Mouse (Mus musculus): ENCODE results near the gene Ubl5. TPM values are rescaled to one million over a fixed set of nuclear protein-coding genes. Genes with fewer than 3 reads are reported as not detected.

Gene Ubl5
- total and polyA plus RNA-seq, 3 experiments = 233 to 362 (median 269) TPM

GRCm38 (mm10) chr9:20644360-20645081 is 1.8 kb downstream of the Ubl5 start, which contains the start of gene Fbxl12:
Fbxl12 (minus strand) TSS chr9:20644767.
- TF ChIP-seq CTCF (IDR thresholded peaks at IDR 0.05) = no peak
- peak; percentile 93 for TF ChIP-seq POLR2A (IDR thresholded peaks at IDR 0.05; ENCODE audit: insufficient read depth, low read depth, low read length)
- Histone ChIP-seq H3K27ac (peak within 1 kb of the TSS; percentile 92), H3K4me1 (ENCODE audit: control insufficient read depth, insufficient read depth, low read length) (peaks cover 5% of the 10 kb centered on the region), H3K4me3 (peak within 1 kb of the TSS; percentile 99), H3K9ac (ENCODE audit: low read depth, low read length) (peak within 1 kb of the TSS; percentile 84), H3K27me3 (ENCODE audit: control insufficient read depth, insufficient read depth, low read length) (no peaks in the 10 kb centered on the region), H3K79me2 (replicated peaks; ENCODE audit: control insufficient read depth, insufficient read depth, low read length) (peaks cover 3% of the 10 kb centered on the region), H3K36me3 (ENCODE audit: control insufficient read depth, insufficient read depth, low read length) (no peaks in the 10 kb centered on the region; the same call in 1 of the 2 replicates)
- intact Hi-C loops (cut with DNase I) = loop anchor here (10.0 kb wide), 2 partner anchors 120 to 150 kb away; partner anchors contain the start of genes Zfp266 and Zfp426
- DNase-seq = peak; percentile 85
- under 1% methylated on average over 43 of the region's 43 CpGs for WGBS

- Histone ChIP-seq H3K4me1 (ENCODE audit: control insufficient read depth, insufficient read depth, low read length) (peaks cover 5% of the 10 kb centered on the region), H3K79me2 (replicated peaks; ENCODE audit: control insufficient read depth, insufficient read depth, low read length) (peaks cover 3% of the 10 kb centered on the region), H3K27me3 (ENCODE audit: control insufficient read depth, insufficient read depth, low read length) (no peaks in the 10 kb centered on the region), H3K9ac (ENCODE audit: low read depth, low read length) (peak overlapping the region; percentile 84), H3K36me3 (ENCODE audit: control insufficient read depth, insufficient read depth, low read length) (no peaks in the 10 kb centered on the region; the same call in 1 of the 2 replicates), H3K27ac (peak overlapping the region; percentile 92), H3K4me3 (peak overlapping the region; percentile 99)
- WGBS = 1% methylated on average over 17 of the region's 17 CpGs
- peak in 1 of 2 experiments; percentile 28 for DNase-seq
- intact Hi-C loops (cut with DNase I) = loop anchor here (10.0 kb wide), 2 partner anchors 120 to 150 kb away; partner anchors contain the start of genes Zfp266 and Zfp426
- TF ChIP-seq CTCF (IDR thresholded peaks at IDR 0.05) (no peak), EP300 (IDR thresholded peaks at IDR 0.05; ENCODE audit: insufficient read depth, low read depth, low read length) (no peak), POLR2A (IDR thresholded peaks at IDR 0.05; ENCODE audit: insufficient read depth, low read depth, low read length) (no peak)
Measured at GRCm38 (mm10) chr9:20645121-20645520, 2.4 kb downstream of the Ubl5 start.

GRCm38 (mm10) chr9:20651602-20652259 is 9.1 kb downstream of the Ubl5 start, which contains the start of gene Pin1:
Pin1 (plus strand) TSS chr9:20652095.
- Histone ChIP-seq H3K27me3 (ENCODE audit: control insufficient read depth, insufficient read depth, low read length) (no peaks in the 10 kb centered on the region), H3K79me2 (replicated peaks; ENCODE audit: control insufficient read depth, insufficient read depth, low read length) (peaks cover 3% of the 10 kb centered on the region; the same call in 1 of the 2 replicates), H3K36me3 (ENCODE audit: control insufficient read depth, insufficient read depth, low read length) (no peaks in the 10 kb centered on the region), H3K4me3 (peak within 1 kb of the TSS; percentile 76), H3K9ac (ENCODE audit: low read depth, low read length) (peak within 1 kb of the TSS; percentile 76), H3K4me1 (ENCODE audit: control insufficient read depth, insufficient read depth, low read length) (peaks cover 3% of the 10 kb centered on the region), H3K27ac (peak within 1 kb of the TSS; percentile 75)
- peak; percentile 97 to 99 for DNase-seq
- TF ChIP-seq EP300 (IDR thresholded peaks at IDR 0.05; ENCODE audit: insufficient read depth, low read depth, low read length) (peak; percentile 73), POLR2A (IDR thresholded peaks at IDR 0.05; ENCODE audit: insufficient read depth, low read depth, low read length) (peak; percentile 81), CTCF (IDR thresholded peaks at IDR 0.05) (no peak)
- under 1% methylated on average over 45 of the region's 45 CpGs for WGBS
- intact Hi-C loops (cut with DNase I) = loop anchor here (5.0 kb wide), 2 partner anchors 184 to 269 kb away; no protein-coding TSS in a partner anchor

GRCm38 (mm10) chr9:20652260-20652658 is 9.6 kb downstream of the Ubl5 start:
- Histone ChIP-seq H3K27ac (peak overlapping the region; percentile 75), H3K27me3 (ENCODE audit: control insufficient read depth, insufficient read depth, low read length) (no peaks in the 10 kb centered on the region), H3K36me3 (ENCODE audit: control insufficient read depth, insufficient read depth, low read length) (no peaks in the 10 kb centered on the region), H3K9ac (ENCODE audit: low read depth, low read length) (peak overlapping the region; percentile 76), H3K4me3 (peak overlapping the region; percentile 76), H3K79me2 (replicated peaks; ENCODE audit: control insufficient read depth, insufficient read depth, low read length) (peaks cover 3% of the 10 kb centered on the region; the same call in 1 of the 2 replicates), H3K4me1 (ENCODE audit: control insufficient read depth, insufficient read depth, low read length) (peaks cover 3% of the 10 kb centered on the region)
- DNase-seq = no peak
- TF ChIP-seq POLR2A (IDR thresholded peaks at IDR 0.05; ENCODE audit: insufficient read depth, low read depth, low read length) = no peak
- intact Hi-C loops (cut with DNase I) = loop anchor here (5.0 kb wide), 2 partner anchors 185 to 270 kb away; no protein-coding TSS in a partner anchor
- WGBS = under 1% methylated on average over 25 of the region's 25 CpGs

GRCm38 (mm10) chr9:20653859-20654258 is 11.2 kb downstream of the Ubl5 start:
- WGBS = 91% methylated on average over 3 of the region's 3 CpGs
- Histone ChIP-seq H3K4me1 (ENCODE audit: control insufficient read depth, insufficient read depth, low read length) (peaks cover 4% of the 10 kb centered on the region), H3K79me2 (replicated peaks; ENCODE audit: control insufficient read depth, insufficient read depth, low read length) (peaks cover 3% of the 10 kb centered on the region; the same call in 1 of the 2 replicates), H3K27ac (no peak overlapping the region), H3K9ac (ENCODE audit: low read depth, low read length) (no peak overlapping the region), H3K36me3 (ENCODE audit: control insufficient read depth, insufficient read depth, low read length) (no peaks in the 10 kb centered on the region; the same call in 1 of the 2 replicates), H3K27me3 (ENCODE audit: control insufficient read depth, insufficient read depth, low read length) (no peaks in the 10 kb centered on the region), H3K4me3 (no peak overlapping the region)
- no peak for DNase-seq
- TF ChIP-seq POLR2A (IDR thresholded peaks at IDR 0.05; ENCODE audit: insufficient read depth, low read depth, low read length) = no peak
- no peak for TF ChIP-seq EP300 (IDR thresholded peaks at IDR 0.05; ENCODE audit: insufficient read depth, low read depth, low read length)
- TF ChIP-seq CTCF (IDR thresholded peaks at IDR 0.05) = 0 out of 2 replicates have a peak, but pooled peaks have one; percentile 12
- intact Hi-C loops (cut with DNase I) = loop anchor here (5.0 kb wide), 2 partner anchors 187 to 272 kb away; no protein-coding TSS in a partner anchor
